Mouse (Mus musculus) liver, embryonic 16.5 days (tissue): ENCODE results near the gene Asb2. TPM values are rescaled to one million over a fixed set of nuclear protein-coding genes. Genes with fewer than 3 reads are reported as not detected.

Source experiments
- ATAC-seq: fragments of 200-750 bp; cut with Nextera tagmentation; 2 replicates; pipeline ENCODE4 v1.8.0; 2017; ENCODE audit warnings: low read depth, mild to moderate bottlenecking, moderate number of reproducible peaks, moderate library complexity
- H3K27ac ChIP-seq: fragments of 300-500 bp; sonication (generic); 2 replicates; pipeline ENCODE4 v1.5.1; 2014; ENCODE audit warnings: mild to moderate bottlenecking, low read length
- H3K27me3 ChIP-seq: fragments of 300-500 bp; sonication (generic); 2 replicates; pipeline ENCODE4 v1.6.1; 2014; ENCODE audit warnings: low read depth, low read length, mixed read lengths; ENCODE audit not compliant: control insufficient read depth, insufficient read depth
- H3K36me3 ChIP-seq: fragments of 300-500 bp; sonication (generic); 2 replicates; pipeline ENCODE4 v1.6.1; 2014; ENCODE audit warnings: mild to moderate bottlenecking; ENCODE audit not compliant: control insufficient read depth, insufficient read depth
- H3K4me1 ChIP-seq: fragments of 300-500 bp; sonication (generic); 2 replicates; pipeline ENCODE4 v1.6.1; 2014; ENCODE audit warnings: low read depth, low read length, mixed read lengths; ENCODE audit not compliant: control insufficient read depth
- H3K4me2 ChIP-seq: fragments of 300-500 bp; sonication (generic); 2 replicates; pipeline ENCODE4 v1.6.1; 2014; ENCODE audit warnings: low read depth, low read length, mixed read lengths
- H3K4me3 ChIP-seq: fragments of 300-500 bp; sonication (generic); 2 replicates; pipeline ENCODE4 v1.5.1; 2014; ENCODE audit warnings: low read depth, mild to moderate bottlenecking, low read length
- H3K9ac ChIP-seq: fragments of 300-500 bp; sonication (generic); 2 replicates; pipeline ENCODE4 v1.6.1; 2014; ENCODE audit warnings: low read depth, low read length
- H3K9me3 ChIP-seq: fragments of 300-500 bp; sonication (generic); replicated peaks from 2 replicates; pipeline ENCODE4 v1.6.1; 2016; ENCODE audit warnings: low read length; ENCODE audit not compliant: control insufficient read depth
- WGBS: fragments of 180-500 bp; shearing (Covaris S2); extraction: QIAGEN DNeasy Blood & Tissue Kit; methylation state at CpG from one replicate; pipeline ENCODE4 v1.1.7; 2014; ENCODE audit not compliant: insufficient replicate concordance; 5-methylcytosine and 5-hydroxymethylcytosine counted together
- polyA plus RNA-seq: library from polyadenylated mRNA; unstranded; fragments of >200 nt; fragmentation: Nextera tagmentation; extraction: Ambion mirVana; gene quantifications from 2 replicates; pipeline ENCODE4 v1.2.1, GENCODE M21; 2015

Asb2 gene
- polyA plus RNA-seq, 1 experiment from 2014 or later: 4.5 TPM

- Histone ChIP-seq H3K36me3 (no peaks in the 10 kb centered on the region), H3K9me3 (no peaks in the 10 kb centered on the region), H3K4me3 (no peak overlapping the region), H3K9ac (no peak overlapping the region), H3K27ac (no peak overlapping the region), H3K27me3 (peaks cover 16% of the 10 kb centered on the region), H3K4me2 (no peak overlapping the region), H3K4me1 (peaks cover 8% of the 10 kb centered on the region)
- 21% methylated on average over 3 of the region's 3 CpGs for WGBS
- ATAC-seq: no peak
These were observed 33.0 kb downstream of the Asb2 start for GRCm38 (mm10) chr12:103322801-103323200.

GRCm38 (mm10) chr12:103315831-103316545, 39.8 kb downstream of the Asb2 start:
- Histone ChIP-seq H3K4me2 (no peak overlapping the region), H3K36me3 (no peaks in the 10 kb centered on the region), H3K4me1 (no peaks in the 10 kb centered on the region; the same call in 1 of the 2 replicates), H3K9me3 (no peaks in the 10 kb centered on the region), H3K27me3 (peaks cover 2% of the 10 kb centered on the region; the same call in 1 of the 2 replicates), H3K9ac (no peak overlapping the region), H3K27ac (no peak overlapping the region), H3K4me3 (no peak overlapping the region)
- no peak for ATAC-seq
- WGBS: 35% methylated on average over 20 of the region's 20 CpGs

GRCm38 (mm10) chr12:103314640-103315361, 41.0 kb downstream of the Asb2 start:
- peaks cover 2% of the 10 kb centered on the region; the same call in 1 of the 2 replicates for H3K27me3 ChIP-seq
- H3K9me3 ChIP-seq: no peaks in the 10 kb centered on the region
- H3K9ac ChIP-seq: no peak overlapping the region
- no peak overlapping the region for H3K27ac ChIP-seq
- H3K4me2 ChIP-seq: no peak overlapping the region
- H3K4me1 ChIP-seq: no peaks in the 10 kb centered on the region; the same call in 1 of the 2 replicates
- no peaks in the 10 kb centered on the region for H3K36me3 ChIP-seq
- H3K4me3 ChIP-seq: no peak overlapping the region
- WGBS: 9% methylated on average over 25 of the region's 25 CpGs
- ATAC-seq: no peak

- no peak for ATAC-seq
- no peaks in the 10 kb centered on the region for H3K9me3 ChIP-seq
- no peak overlapping the region for H3K4me3 ChIP-seq
- H3K4me1 ChIP-seq: no peaks in the 10 kb centered on the region; the same call in 1 of the 2 replicates
- no peak overlapping the region for H3K9ac ChIP-seq
- WGBS: 67% methylated on average over 21 of the region's 21 CpGs
- peaks cover 2% of the 10 kb centered on the region; the same call in 1 of the 2 replicates for H3K27me3 ChIP-seq
- H3K27ac ChIP-seq: no peak overlapping the region
- H3K36me3 ChIP-seq: no peaks in the 10 kb centered on the region
- H3K4me2 ChIP-seq: no peak overlapping the region
These were observed 41.7 kb downstream of the Asb2 start for GRCm38 (mm10) chr12:103313871-103314639.

GRCm38 (mm10) chr12:103313274-103313673, 42.5 kb downstream of the Asb2 start:
- WGBS: 63% methylated on average over 6 of the region's 6 CpGs
- no peak for ATAC-seq

GRCm38 (mm10) chr12:103311921-103312320, 43.9 kb downstream of the Asb2 start:
- peak; percentile 65 for ATAC-seq
- no peaks in the 10 kb centered on the region for H3K36me3 ChIP-seq
- WGBS: 67% methylated on average over 8 of the region's 8 CpGs
- H3K9me3 ChIP-seq: no peaks in the 10 kb centered on the region
- H3K27ac ChIP-seq: no peak overlapping the region
- peaks cover 2% of the 10 kb centered on the region; the same call in 1 of the 2 replicates for H3K27me3 ChIP-seq
- H3K4me2 ChIP-seq: no peak overlapping the region
- no peak overlapping the region for H3K9ac ChIP-seq
- no peaks in the 10 kb centered on the region; the same call in 1 of the 2 replicates for H3K4me1 ChIP-seq
- H3K4me3 ChIP-seq: no peak overlapping the region

More at GRCm38 (mm10) chr12:103313274-103313673, 42.5 kb downstream of the Asb2 start:
- Histone ChIP-seq H3K9me3 (no peaks in the 10 kb centered on the region), H3K27me3 (peaks cover 2% of the 10 kb centered on the region; the same call in 1 of the 2 replicates), H3K4me1 (no peaks in the 10 kb centered on the region; the same call in 1 of the 2 replicates), H3K4me3 (no peak overlapping the region), H3K4me2 (no peak overlapping the region), H3K27ac (no peak overlapping the region), H3K36me3 (no peaks in the 10 kb centered on the region), H3K9ac (no peak overlapping the region)

GRCm38 (mm10) chr12:103310744-103311267, 45.0 kb downstream of the Asb2 start, which contains the start of gene Fam181a:
Fam181a (plus strand) TSS chr12:103310975.
- H3K9ac ChIP-seq: no peak within 1 kb of the TSS
- H3K27me3 ChIP-seq: peaks cover under 1% of the 10 kb centered on the region; the same call in 1 of the 2 replicates
- WGBS: 37% methylated on average over 2 of the region's 2 CpGs
- H3K4me3 ChIP-seq: no peak within 1 kb of the TSS
- no peak within 1 kb of the TSS for H3K4me2 ChIP-seq
- ATAC-seq: no peak
- no peaks in the 10 kb centered on the region for H3K9me3 ChIP-seq
- no peaks in the 10 kb centered on the region; the same call in 1 of the 2 replicates for H3K4me1 ChIP-seq
- no peaks in the 10 kb centered on the region for H3K36me3 ChIP-seq
- no peak within 1 kb of the TSS for H3K27ac ChIP-seq

GRCm38 (mm10) chr12:103306720-103307119, 49.1 kb downstream of the Asb2 start:
- no peak overlapping the region for H3K4me2 ChIP-seq
- 22% methylated on average over 3 of the region's 3 CpGs for WGBS
- H3K27ac ChIP-seq: no peak overlapping the region
- no peak overlapping the region for H3K9ac ChIP-seq
- no peaks in the 10 kb centered on the region for H3K27me3 ChIP-seq
- ATAC-seq: no peak
- H3K36me3 ChIP-seq: no peaks in the 10 kb centered on the region
- no peak overlapping the region for H3K4me3 ChIP-seq
- no peaks in the 10 kb centered on the region for H3K4me1 ChIP-seq
- H3K9me3 ChIP-seq: no peaks in the 10 kb centered on the region
